Mouse (Mus musculus) small intestine, adult 2 months (tissue): Measurements from ENCODE around the gene Gm47995.

Experiments used
- CTCF ChIP-seq: fragments of 200-500 bp; IDR thresholded peaks from 2 replicates; pipeline ENCODE4 v1.5.1; 2012; ENCODE audit warnings: low read depth, mild to moderate bottlenecking, control low read depth, inconsistent platforms, low read length, moderate library complexity, mixed read lengths; ENCODE audit not compliant: insufficient replicate concordance, insufficient read length; ENCODE audit errors: extremely low read depth
- POLR2A ChIP-seq: fragments of 200-500 bp; IDR thresholded peaks from 2 replicates; pipeline ENCODE4 v1.6.1; 2012; ENCODE audit warnings: low read depth, mild to moderate bottlenecking, control low read depth, inconsistent platforms, low read length, moderate library complexity

- TF ChIP-seq CTCF (no peak), POLR2A (no peak)
Measured at GRCm38 (mm10) chr1:151245846-151246245, 47.6 kb downstream of the Gm47995 start.
